Mouse (Mus musculus) layer of hippocampus, postnatal 25 days (tissue): ENCODE measurements around the gene Zfp593. TPM values are rescaled to one million over a fixed set of nuclear protein-coding genes. Genes with fewer than 3 reads are reported as not detected.

Experiments used
- DNase-seq, 2 experiments: peaks; one replicate each; pipeline ENCODE4 v3.0.0; 2022; ENCODE audit warnings: mixed read lengths in 2 of 2, low spot score in 1 of 2; ENCODE audit errors: extremely low spot score in 1 of 2
- total RNA-seq, 2 experiments: library from RNA; stranded (reverse); gene quantifications; 2 replicates each; pipeline ENCODE4 v1.2.3; 2021

Gene Zfp593
- total RNA-seq, 2 experiments from 2014 or later = 9.9 to 10.3 TPM

DNA sequence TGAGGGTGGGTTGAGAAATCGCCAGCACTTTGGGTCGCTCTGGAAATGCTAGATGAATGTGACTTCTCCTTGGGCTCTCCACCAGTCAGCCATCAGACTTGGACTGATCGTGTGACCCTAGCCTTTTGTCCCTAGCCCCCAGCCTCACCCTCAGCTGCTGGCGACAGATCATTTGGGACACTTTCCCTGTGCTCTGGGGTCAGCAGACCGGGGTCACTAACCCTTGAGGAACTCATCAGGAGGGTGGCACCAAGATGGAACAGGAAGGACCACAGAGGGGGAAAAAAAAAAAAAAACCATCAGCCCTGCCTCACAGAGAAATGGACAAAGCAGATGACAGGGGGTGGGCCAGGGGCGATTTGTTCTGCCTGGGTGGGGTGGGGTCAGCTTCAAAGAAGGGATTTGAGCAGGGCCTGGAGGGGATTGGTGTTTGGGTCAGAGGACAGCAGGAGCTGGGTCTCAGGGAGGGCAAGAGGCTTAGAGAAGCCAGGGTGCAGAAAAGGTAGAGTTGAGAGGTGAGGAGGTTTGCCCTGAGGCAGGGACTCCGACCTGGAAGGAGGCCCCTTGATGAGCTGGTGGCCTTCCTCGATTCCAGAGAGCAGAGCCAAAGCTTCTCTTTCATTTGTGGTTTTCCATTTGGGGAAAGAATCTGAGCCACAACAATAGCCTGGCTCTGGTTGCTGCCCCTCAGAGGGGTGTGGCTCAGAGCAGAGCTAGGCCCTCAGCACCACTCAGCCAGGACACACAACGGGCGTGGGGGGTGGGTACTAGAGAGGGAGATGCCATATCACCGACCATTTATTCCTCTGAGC lies 12.0 kb upstream of the Zfp593 start:
- no peak for DNase-seq

DNA sequence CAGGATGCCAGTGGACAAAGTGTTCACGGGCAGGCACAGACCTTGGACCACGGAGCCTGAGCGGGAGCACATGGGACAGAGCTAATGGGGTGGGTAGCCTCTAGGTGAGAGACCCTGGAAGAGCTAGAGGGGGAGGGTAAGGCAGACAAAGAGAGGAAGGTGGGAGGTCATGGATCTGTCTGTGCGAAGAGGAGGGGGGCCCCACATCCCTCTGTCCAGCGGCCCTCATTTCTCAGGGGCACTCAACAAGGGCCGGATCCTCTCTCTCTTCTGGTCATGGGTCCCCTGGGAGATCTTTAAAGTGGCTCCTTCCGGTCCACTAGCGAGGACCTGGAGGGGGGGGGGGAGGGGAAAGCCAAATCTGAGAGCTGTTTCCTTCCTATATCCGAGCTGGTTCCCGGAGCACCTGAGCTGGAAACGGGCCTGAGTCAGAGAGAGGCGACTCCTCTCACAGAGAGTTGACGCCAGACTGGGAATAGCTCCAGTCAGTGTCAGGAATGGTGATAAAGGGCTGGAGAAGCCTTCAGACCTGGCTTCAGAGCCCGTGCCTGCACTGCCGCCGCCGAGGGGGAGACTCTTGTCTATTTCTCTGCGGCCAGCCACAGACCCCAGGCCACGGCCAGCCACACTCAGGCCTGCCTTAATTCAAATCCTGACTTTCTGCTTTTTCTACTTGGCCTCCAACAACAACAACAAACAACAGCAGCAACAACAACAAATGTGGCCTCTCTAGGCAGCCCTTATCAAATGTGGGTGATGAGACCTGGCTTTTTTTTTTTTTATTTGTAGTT lies 11.2 kb upstream of the Zfp593 start:
- DNase-seq = no peak

DNA sequence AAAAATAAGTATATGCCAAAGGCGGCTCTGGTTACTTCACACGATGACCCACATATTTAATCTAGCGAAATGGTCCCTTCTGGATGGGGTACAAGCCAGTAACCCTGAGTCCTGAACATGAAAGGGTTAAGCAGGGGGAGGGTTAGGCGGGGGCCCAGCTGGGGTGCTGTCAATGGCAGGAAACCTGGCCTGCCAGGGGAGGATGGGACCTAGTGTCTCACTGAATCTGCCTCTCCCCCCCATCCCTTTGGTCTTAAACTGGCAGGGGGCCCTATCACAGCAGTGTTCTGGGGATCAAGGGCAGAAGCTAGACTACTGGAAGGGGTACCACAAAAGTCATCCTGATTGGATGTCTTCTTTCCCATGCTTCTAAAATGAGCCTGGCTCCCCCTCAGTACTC lies 10.5 kb upstream of the Zfp593 start:
- DNase-seq = no peak

DNA sequence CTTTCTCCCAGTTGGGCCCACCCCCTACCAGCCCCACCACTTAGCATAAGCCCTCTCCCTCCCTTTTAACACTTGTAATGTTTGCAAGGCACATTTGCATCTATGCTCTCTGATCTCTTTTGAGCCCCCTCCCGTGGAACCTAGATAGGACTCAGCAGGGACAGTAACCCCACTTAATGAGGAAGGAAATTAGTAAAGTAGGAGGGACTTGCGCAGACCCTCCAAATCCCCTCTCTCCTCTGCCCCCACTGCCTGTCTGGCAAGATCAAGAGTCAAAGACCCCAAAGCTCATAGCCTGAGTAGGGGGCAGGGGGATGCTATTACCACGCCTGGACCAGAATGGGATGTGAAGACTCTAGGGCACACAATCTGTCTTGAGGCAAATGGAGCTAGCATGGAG lies 9.4 kb upstream of the Zfp593 start:
- DNase-seq = no peak

DNA sequence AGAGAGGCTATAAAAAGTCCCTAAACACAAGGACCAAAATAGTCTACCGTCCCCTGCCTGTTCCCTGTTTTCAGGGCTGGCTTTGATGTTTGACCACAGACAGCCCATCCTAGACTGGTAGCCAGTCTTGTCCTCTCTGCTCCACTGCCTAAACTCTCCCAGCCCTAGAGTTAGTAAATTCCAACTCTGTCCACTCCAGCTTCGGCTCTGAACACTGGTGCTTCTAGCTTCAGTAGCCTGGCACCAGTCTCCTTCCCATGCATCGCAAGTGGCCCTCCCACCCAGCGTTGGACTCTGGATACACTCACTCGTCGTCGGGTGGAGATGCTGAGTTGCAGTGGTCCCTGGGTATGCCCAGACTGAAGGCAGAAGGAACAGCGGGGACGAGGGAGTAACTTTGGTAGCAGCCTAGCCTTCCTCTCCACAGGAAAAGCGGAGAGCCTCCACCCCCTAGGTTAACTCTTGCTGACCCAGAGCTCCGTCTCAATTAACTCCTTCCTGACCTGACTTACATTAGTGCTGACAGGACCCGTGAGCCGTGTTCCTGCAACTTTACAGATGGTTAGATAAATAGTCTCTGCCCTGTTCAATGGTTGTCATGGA lies 8.4 kb upstream of the Zfp593 start, which contains the start of gene Grrp1:
Gene Grrp1, minus strand, starts transcription at position 385 of the 603 bp plus-strand sequence.
- DNase-seq = no peak

DNA sequence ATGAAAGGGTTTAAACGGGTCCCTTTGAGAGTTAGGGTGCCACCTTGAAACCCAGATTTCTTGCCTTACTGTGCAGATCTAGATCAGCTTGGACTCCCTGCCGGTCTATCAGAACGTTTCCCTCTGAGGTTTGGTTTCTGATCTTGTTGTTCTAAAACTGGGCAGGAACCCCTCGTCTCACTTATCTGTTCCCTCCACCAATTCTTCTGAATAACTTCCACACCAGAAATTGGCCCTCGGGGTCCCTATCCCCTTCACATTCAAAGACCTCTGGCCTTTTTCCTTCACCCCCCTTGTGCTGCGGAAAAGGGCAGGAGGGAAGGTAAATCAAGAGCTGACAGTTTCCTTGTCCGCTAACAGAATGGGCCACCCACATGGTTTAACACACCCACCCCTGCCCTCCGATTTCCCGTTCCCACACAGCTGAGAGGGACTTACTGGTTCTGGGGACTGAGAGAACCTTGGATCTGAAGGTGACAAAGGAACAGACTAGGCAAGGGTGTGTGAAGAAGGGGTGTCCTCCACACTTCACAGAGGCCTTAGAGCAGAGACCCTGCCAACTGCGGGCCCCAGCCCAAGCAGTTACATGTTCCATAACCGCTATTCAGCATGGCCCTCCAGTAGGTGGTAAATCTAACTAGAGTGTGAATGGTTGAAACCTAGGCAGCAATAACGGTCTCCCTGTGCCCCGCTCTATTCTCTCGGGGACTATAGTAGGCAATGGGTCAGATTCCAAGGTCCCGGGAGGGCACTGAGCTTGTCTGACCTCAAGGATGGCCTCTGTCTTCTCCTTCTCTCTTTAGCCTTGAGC lies 7.7 kb upstream of the Zfp593 start:
- DNase-seq = no peak

DNA sequence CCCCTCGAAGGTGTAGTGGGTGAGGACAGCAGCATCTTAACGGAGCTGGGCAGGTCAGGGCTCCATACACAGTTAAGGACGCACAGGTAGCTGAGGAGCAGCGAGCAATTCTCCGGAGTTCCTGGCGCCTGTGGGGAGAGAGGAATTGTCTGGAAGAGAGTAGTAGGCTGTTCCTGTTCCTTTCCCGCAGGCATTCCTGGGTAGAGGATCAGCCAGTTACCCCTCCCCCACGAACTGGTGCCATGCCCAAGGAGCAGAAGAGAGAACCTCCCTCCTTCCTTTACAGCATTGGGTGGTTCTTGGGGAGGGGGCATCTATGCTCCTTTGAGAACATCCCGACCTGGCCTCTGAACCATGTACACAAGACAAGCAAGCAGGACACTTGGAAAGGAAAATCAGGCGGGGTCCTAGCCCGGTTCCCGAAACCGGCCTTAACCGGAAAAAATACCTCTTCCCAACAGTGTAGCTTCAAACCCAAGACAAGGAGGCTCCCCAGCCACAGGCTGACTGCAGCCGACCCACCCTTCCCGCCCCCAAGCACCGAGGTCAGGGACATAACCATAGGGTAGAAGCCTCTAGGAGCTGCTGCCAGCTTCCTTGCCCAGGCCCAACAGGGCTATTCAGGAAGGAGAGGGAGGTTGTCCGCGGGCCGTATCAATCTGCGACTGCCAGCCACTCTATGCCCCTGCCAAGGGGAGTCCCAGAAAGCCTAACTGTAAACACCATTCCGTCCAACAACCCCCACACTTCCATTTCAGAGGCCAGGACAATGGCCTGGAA lies 6.9 kb upstream of the Zfp593 start:
- DNase-seq = no peak

DNA sequence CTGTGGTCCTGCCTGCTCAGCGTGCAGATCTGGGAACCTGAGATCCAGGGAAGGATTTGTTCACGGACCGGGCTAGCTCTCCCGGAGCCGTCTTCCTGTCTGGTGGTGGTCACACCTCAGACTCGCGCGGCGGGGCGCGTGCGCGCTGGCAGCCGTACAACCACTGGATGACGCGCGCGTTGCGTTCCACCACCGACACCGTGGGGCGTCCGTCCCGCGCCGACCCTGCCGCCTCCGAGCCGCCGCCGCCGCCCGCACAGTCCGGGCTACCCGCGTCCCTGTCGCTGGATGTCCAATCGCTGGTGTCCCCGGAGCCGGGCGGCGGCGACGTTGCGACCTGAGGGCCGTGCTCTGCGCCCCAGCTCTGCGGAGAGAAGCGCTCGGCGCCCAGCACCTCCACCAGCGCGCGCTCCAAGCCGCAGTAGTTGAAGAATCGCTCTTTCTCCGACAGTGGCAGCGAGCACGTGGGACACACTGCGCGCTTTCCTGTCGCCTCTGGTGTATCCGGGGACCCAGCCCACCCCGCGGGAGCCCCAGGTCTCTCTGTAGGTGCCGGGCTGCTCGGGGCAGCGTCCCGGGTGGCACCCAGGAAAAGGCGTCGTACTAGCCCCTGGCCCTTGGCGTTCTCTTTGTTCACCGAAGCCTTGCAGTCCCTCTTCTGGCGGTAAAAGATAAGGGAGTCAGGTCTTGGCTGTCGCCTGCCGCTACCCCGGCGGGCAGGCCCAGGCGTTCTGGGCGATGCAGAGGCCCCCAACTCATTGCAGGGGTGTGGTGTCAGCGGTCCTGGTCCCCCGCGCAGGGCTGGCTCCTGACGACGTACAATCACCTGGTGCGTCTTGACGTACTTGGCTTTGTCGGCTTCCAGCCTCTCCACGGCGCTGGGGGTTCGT lies 6.1 kb upstream of the Zfp593 start:
- peak in 1 of 2 experiments; percentile 24 for DNase-seq

DNA sequence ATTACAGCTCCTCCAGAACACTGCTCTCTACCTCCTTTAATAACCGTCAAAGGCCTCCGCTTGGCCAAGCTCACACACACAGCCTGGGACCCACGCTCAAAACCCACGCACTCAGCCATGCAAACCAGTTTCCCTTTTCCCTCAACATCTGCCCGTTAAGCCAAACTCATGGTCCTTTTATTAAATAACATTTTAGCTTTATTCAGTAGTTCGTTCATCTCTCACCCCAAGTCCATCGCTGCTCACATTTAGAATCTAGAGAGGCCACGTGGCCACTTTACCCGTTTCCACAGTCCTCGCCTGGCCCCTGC lies 5.5 kb upstream of the Zfp593 start:
- no peak for DNase-seq

DNA sequence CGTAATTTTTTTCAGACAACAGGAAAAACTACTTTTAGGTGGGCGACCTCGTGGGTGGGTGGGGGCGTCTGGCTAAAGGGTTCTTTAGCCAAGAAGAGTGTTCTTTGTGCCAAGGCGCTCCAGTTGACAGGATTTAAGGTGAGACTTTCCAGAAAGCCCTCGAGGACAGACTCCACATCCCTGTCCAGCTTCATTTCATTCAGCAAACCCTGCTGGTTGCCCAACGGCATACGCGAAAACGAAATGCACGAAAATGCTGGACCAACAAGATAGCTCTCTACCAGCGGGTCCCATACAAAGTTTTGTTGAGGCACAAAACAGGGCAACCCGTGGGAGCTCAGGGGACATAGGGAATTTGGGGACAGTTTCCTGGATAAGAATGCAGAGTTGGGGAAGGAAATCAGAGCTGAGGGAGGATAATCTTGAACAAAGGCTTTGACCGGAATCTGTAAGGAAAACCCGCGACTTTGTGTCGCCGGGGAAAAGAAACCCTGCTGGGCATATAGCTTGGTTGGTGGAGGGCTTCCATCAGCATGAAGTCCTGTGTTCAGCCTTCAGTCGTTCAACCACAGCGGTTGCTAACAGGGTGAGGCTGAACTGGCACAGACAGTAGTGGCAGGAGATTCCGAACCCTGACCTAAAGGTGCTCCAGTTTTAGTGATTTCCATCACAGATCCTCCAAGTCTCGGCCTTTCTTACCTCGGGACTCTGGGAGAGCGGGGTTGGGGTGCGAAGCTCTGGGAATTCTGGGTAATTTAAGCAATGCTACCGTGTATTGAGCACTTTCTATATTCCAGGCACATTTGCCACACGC lies 4.9 kb upstream of the Zfp593 start:
- no peak for DNase-seq

DNA sequence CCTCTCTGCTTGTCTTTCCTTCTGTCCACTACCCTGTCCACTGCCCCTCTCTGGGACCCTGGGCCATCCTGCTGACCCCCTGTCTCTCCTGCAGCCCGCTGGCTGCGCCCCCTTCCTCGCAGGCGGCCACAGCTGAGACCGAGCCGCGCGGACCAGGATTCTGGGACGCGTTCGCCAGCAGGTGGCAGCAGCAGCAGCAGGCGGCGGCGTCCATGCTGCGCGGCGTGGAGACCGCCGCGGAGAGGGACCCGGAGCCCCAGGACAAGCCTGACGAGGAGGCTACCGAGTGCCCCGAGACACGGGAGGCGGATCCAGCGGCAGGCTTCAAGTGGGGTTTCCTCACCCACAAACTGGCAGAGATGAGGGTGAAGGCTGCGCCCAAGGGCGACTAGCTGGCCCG lies 4.3 kb upstream of the Zfp593 start:
- DNase-seq = peak; percentile 66 to 78

DNA sequence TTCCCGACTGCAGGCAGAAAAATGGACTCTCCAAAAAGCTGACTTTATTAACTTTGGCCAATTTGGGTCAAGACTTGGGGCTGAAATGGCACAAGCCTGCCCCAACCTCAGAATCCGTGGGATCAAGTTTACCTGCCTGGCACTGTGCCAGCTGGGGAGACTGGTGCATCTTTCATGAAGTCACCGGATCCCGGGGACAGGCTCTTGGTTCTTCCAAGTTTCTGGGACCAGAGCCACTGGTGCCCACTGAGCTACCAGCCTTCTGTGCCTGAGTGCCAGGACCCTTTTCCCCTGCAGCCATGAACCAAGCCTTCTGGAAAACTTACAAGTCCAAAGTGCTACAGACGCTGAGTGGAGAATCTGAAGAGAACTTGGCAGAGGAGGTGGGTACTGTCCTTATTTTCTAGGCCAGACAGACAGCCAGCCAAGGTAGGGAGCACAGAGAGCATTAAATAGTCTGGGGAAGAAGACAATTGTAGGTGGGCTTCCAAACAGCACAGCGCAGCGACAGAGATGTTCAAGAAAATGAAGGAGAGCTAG lies 1.4 kb upstream of the Zfp593 start, which contains the start of gene Gm30191:
Gene Gm30191, plus strand, starts transcription at position 217 of the 540 bp plus-strand sequence.
- DNase-seq = no peak

DNA sequence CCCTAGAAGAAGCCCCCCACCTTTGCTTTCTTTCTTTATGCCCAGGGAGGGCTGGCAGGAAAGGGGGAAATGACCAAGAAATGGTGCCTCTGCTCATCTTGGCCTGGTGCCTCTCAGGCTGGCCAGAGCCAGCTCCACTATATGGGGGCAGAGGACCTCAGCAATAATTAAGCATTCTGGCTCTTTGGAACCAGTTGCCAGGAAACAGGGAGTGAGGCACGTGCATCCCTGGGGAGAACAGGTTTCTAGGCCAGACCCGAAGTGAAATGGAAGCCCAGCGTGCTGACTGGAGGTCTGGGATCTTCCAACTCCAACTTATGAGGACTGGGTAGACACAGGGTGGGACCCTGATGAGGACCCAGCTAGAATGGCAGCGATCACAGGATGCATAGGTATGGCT lies 864 bp upstream of the Zfp593 start:
- DNase-seq = no peak

DNA sequence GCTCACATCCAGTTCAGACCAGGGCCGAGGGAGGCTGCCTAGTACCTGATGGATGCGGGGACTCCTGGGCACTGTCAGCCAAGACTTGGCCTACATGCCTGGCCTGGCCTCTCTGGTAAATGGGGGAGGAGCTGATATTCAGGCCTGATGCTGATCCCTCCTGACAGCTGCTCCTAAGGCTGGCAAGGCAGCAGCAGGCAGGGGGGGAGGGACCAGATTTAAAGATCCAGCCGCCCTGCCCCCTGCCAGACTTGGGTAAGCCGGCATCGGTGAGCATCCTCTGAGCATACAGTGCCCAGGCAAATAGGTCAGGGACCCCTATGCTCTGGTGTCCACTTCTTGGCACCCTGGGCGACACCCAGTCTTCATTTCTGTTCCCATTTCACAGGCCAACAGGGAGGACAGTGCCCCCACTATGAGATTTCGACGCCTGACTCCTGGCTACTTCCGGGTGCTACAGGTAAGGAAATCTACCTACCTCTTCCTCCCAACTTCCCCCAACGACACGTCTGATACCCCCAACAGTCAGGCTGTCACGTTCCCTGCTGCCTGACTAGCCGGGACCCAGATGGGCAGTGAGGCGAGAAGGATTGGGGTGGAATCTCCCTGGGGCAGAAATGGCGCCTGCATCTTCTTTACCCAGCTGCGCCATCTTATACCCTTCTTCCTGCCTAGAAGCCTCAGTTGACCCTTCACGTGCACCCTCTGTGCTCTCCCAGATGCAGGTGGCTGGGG lies 1.7 kb downstream of the Zfp593 start, which contains the start of gene E130218I03Rik:
Gene E130218I03Rik, plus strand, starts transcription at position 147 of the 735 bp plus-strand sequence.
- DNase-seq = no peak

DNA sequence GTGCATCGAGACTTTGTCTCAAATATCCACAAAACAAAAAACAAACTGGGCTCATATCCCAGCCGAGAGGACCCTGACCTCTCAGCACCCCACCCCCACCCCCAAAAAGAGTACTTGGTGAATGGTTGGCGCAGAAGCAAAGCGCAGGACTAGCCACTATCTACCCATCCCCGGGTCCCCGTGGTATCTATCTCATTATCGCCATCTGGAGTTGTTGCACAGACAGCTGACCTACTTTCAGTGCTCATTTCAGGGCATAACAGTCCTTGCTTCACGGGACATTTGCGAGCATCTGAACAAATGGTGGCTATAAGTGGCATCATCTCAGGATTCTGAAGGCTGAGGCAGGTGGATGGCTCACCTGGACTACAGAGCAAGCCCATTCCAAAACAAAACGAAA lies 6.7 kb downstream of the Zfp593 start:
- no peak for DNase-seq

DNA sequence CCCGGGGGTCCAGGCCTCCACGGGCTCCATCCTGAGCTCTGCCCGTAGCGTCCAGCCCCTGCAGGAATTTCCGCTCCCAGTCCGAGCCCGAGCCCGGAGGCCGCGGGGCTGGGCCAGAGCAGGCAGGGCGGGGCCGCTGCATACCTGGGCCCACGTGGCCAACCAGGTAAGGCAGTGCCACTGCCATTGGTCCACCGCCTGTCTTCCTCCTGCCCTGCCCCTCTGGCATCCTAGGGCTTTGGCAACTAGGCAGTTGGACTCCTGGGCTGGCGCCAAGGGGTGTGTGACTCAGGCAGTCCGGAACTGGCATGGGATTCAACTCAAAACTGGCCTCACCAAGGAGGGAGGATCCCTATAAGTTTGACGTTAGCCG lies 7.1 kb downstream of the Zfp593 start, which contains the start of gene Cnksr1:
Gene Cnksr1, minus strand, starts transcription at position 121 of the 373 bp plus-strand sequence.
- DNase-seq = no peak
